Mouse (Mus musculus): Measurements from ENCODE around the gene Gm20518. TPM values are rescaled to one million over a fixed set of nuclear protein-coding genes. Genes with fewer than 3 reads are reported as not detected.

The Gm20518 gene
- total RNA-seq, 2 experiments from 2014 or later = 2.4 to 2.7 TPM

GRCm38 (mm10) chr16:17785337-17785736, 106.1 kb downstream of the Gm20518 start:
- no peak for DNase-seq (ENCODE audit: extremely low spot score in 1 of 2, low spot score in 1 of 2)

Other genes with a start within 250 kb of the Gm20518 start
- gene Ccdc74a, start 245.2 kb downstream of the Gm20518 start, total RNA-seq (2021) = 10 to 100 TPM; 38.7 to 39.3 TPM
- gene Med15, start 158.8 kb downstream of the Gm20518 start, total RNA-seq (2021) = 10 to 100 TPM; 62.7 to 82.2 TPM
- 100 to 1,000 TPM in 1 of 2 experiments, 10 to 100 TPM in 1; 97.3 to 103 TPM for gene Klhl22, start 132.1 kb downstream of the Gm20518 start, total RNA-seq (2021)
- 1 to 10 TPM; 2.7 to 2.8 TPM for gene Scarf2, start 94.4 kb downstream of the Gm20518 start, total RNA-seq (2021)
- gene B830017H08Rik, start 58.5 kb downstream of the Gm20518 start, total RNA-seq (2021) = 1 to 10 TPM; 3.6 to 3.7 TPM
- gene Car15, start 53.3 kb downstream of the Gm20518 start, total RNA-seq (2021) = 10 to 100 TPM; 12.9 to 13.5 TPM
- under 1 TPM in 1 of 2 experiments, not detected in 1; 0.15 TPM for gene Tssk1, start 2.6 kb upstream of the Gm20518 start, total RNA-seq (2021)
- gene Dgcr2, start 6.9 kb upstream of the Gm20518 start, total RNA-seq (2021) = 100 to 1,000 TPM; 103 to 114 TPM
- not detected for gene Tssk2, start 7.0 kb upstream of the Gm20518 start, total RNA-seq (2021)
- 10 to 100 TPM; 26.3 to 32.1 TPM for gene Ess2, start 19.7 kb upstream of the Gm20518 start, total RNA-seq (2021)
- not detected for gene Gsc2, start 23.4 kb upstream of the Gm20518 start, total RNA-seq (2021)
- 10 to 100 TPM; 52.6 to 53.5 TPM for gene Slc25a1, start 36.5 kb upstream of the Gm20518 start, total RNA-seq (2021)
- not detected for gene Vpreb2, start 88.8 kb upstream of the Gm20518 start, total RNA-seq (2021)
- 10 to 100 TPM; 76.0 to 85.6 TPM for gene Dgcr6, start 161.2 kb upstream of the Gm20518 start, total RNA-seq (2021)
- 10 to 100 TPM; 37.2 to 38.6 TPM for gene Prodh, start 198.5 kb upstream of the Gm20518 start, total RNA-seq (2021)
- 100 to 1,000 TPM; 102 to 111 TPM for gene Rtn4r, start 236.0 kb upstream of the Gm20518 start, total RNA-seq (2021)